Mouse (Mus musculus) hindbrain, postnatal 0 days (tissue): Measurements from ENCODE around the gene Gm20538. TPM values are rescaled to one million over a fixed set of nuclear protein-coding genes. Genes with fewer than 3 reads are reported as not detected.

Source experiments
- ATAC-seq: fragments of 200-750 bp; cut with Nextera tagmentation; 2 replicates; pipeline ENCODE4 v1.8.0; 2017; ENCODE audit warnings: mild to moderate bottlenecking, moderate TSS enrichment, moderate library complexity
- DNase-seq: peaks from one replicate; pipeline ENCODE4 v3.0.0-alpha.2; 2015; ENCODE audit warnings: low spot score
- H3K27ac ChIP-seq: fragments of 300-500 bp; sonication (generic); 2 replicates; pipeline ENCODE4 v1.5.1; 2014; ENCODE audit warnings: mild to moderate bottlenecking
- H3K27me3 ChIP-seq: fragments of 300-500 bp; sonication (generic); 2 replicates; pipeline ENCODE4 v1.6.1; 2014; ENCODE audit warnings: low read length, mixed read lengths; ENCODE audit not compliant: insufficient read depth
- H3K36me3 ChIP-seq: fragments of 300-500 bp; sonication (generic); 2 replicates; pipeline ENCODE4 v1.6.1; 2014; ENCODE audit warnings: low read length, mixed read lengths; ENCODE audit not compliant: insufficient read depth
- H3K4me1 ChIP-seq: fragments of 300-500 bp; sonication (generic); 2 replicates; pipeline ENCODE4 v1.6.1; 2014; ENCODE audit warnings: antibody characterized with exemption, low read length, mixed read lengths; ENCODE audit not compliant: insufficient read depth
- H3K4me2 ChIP-seq: fragments of 300-500 bp; sonication (generic); 2 replicates; pipeline ENCODE4 v1.6.1; 2014; ENCODE audit warnings: low read depth, mild to moderate bottlenecking, low read length, moderate library complexity, mixed read lengths
- H3K4me3 ChIP-seq: fragments of 300-500 bp; sonication (generic); 2 replicates; pipeline ENCODE4 v1.5.1; 2014; ENCODE audit warnings: low read length
- H3K9ac ChIP-seq: fragments of 300-500 bp; sonication (generic); replicated peaks from 2 replicates; pipeline ENCODE4 v1.6.1; 2014; ENCODE audit warnings: mild to moderate bottlenecking, low read length, moderate library complexity, mixed read lengths
- H3K9me3 ChIP-seq: fragments of 300-500 bp; sonication (generic); 2 replicates; pipeline ENCODE4 v1.6.1; 2016; ENCODE audit warnings: low read length, mixed read lengths
- CTCF ChIP-seq: IDR thresholded peaks from 2 replicates; pipeline ENCODE4 v1.5.1; 2016; ENCODE audit warnings: antibody characterized with exemption, control low read depth, low read depth
- WGBS: fragments of 180-500 bp; shearing (Covaris S2); extraction: QIAGEN DNeasy Blood & Tissue Kit; methylation state at CpG from one replicate; pipeline ENCODE4 v1.1.7; 2014; 5-methylcytosine and 5-hydroxymethylcytosine counted together
- polyA plus RNA-seq: library from polyadenylated mRNA; unstranded; fragments of >200 nt; fragmentation: Nextera tagmentation; extraction: Ambion mirVana; gene quantifications from 2 replicates; pipeline ENCODE4 v1.2.1, GENCODE M21; 2015
- total RNA-seq: library from RNA; depleted of rRNA; stranded (reverse); fragments of >200 nt; gene quantifications from 2 replicates; pipeline ENCODE4 v1.2.3, GENCODE M21; 2014

The Gm20538 gene
- total and polyA plus RNA-seq, 2 experiments from 2014 or later: not detected

- H3K9me3 ChIP-seq: no peaks in the 10 kb centered on the region
- H3K27me3 ChIP-seq: peaks cover 70% of the 10 kb centered on the region
- peak; percentile 71 for DNase-seq
- WGBS: 2% methylated on average over 66 of the region's 66 CpGs
- peak overlapping the region; percentile 45 for H3K4me3 ChIP-seq
- H3K36me3 ChIP-seq: no peaks in the 10 kb centered on the region
- peak overlapping the region; percentile 2 for H3K9ac ChIP-seq
- ATAC-seq: peak; percentile 51; the same call in 1 of the 2 replicates
- H3K4me1 ChIP-seq: peaks cover 4% of the 10 kb centered on the region
- peak overlapping the region; percentile 76 for H3K4me2 ChIP-seq
- H3K27ac ChIP-seq: no peak overlapping the region
- peak; percentile 37 for TF ChIP-seq CTCF
These were observed 41.0 kb downstream of the Gm20538 start for GRCm38 (mm10) chr19:44511451-44512231.

- Histone ChIP-seq H3K4me1 (peaks cover 4% of the 10 kb centered on the region), H3K36me3 (no peaks in the 10 kb centered on the region), H3K4me2 (peak overlapping the region; percentile 76), H3K9me3 (no peaks in the 10 kb centered on the region), H3K27me3 (peaks cover 68% of the 10 kb centered on the region), H3K27ac (no peak overlapping the region), H3K4me3 (peak overlapping the region; percentile 45; the same call in 1 of the 2 replicates), H3K9ac (no peak overlapping the region)
- no peak for ATAC-seq
- DNase-seq: no peak
- TF ChIP-seq CTCF: no peak
- 6% methylated on average over 12 of the region's 12 CpGs for WGBS
These were observed 42.0 kb downstream of the Gm20538 start for GRCm38 (mm10) chr19:44510534-44511175.

- Histone ChIP-seq H3K9me3 (no peaks in the 10 kb centered on the region), H3K4me1 (no peaks in the 10 kb centered on the region), H3K4me3 (no peak overlapping the region), H3K9ac (no peak overlapping the region), H3K27ac (no peak overlapping the region), H3K4me2 (no peak overlapping the region), H3K27me3 (peaks cover 28% of the 10 kb centered on the region), H3K36me3 (no peaks in the 10 kb centered on the region)
- no peak for TF ChIP-seq CTCF
- DNase-seq: no peak
- 70% methylated on average over 4 of the region's 4 CpGs for WGBS
- ATAC-seq: no peak
These were observed 49.9 kb downstream of the Gm20538 start for GRCm38 (mm10) chr19:44502741-44503140.

GRCm38 (mm10) chr19:44501925-44502324 is 50.7 kb downstream of the Gm20538 start:
- no peak overlapping the region for H3K4me3 ChIP-seq
- whole genome bisulfite sequencing: 86% methylated on average over 6 of the region's 6 CpGs
- DNase-seq: no peak

GRCm38 (mm10) chr19:44500240-44500639 is 52.4 kb downstream of the Gm20538 start:
- TF ChIP-seq CTCF: no peak
- Histone ChIP-seq H3K9me3 (no peaks in the 10 kb centered on the region), H3K4me2 (no peak overlapping the region), H3K4me1 (no peaks in the 10 kb centered on the region), H3K36me3 (no peaks in the 10 kb centered on the region), H3K4me3 (no peak overlapping the region), H3K27ac (no peak overlapping the region), H3K9ac (no peak overlapping the region), H3K27me3 (peaks cover 31% of the 10 kb centered on the region)
- ATAC-seq: no peak
- DNase-seq: no peak
- WGBS: 54% methylated on average over 5 of the region's 5 CpGs

More at GRCm38 (mm10) chr19:44501925-44502324, 50.7 kb downstream of the Gm20538 start:
- ATAC-seq: no peak
- Histone ChIP-seq H3K4me1 (no peaks in the 10 kb centered on the region), H3K9ac (no peak overlapping the region), H3K36me3 (no peaks in the 10 kb centered on the region), H3K27ac (no peak overlapping the region), H3K4me2 (no peak overlapping the region), H3K9me3 (no peaks in the 10 kb centered on the region), H3K27me3 (peaks cover 24% of the 10 kb centered on the region)
- TF ChIP-seq CTCF: no peak

- 64% methylated on average over 6 of the region's 6 CpGs for WGBS
- Histone ChIP-seq H3K4me3 (no peak overlapping the region), H3K4me2 (no peak overlapping the region), H3K36me3 (no peaks in the 10 kb centered on the region), H3K4me1 (no peaks in the 10 kb centered on the region), H3K9ac (no peak overlapping the region), H3K9me3 (no peaks in the 10 kb centered on the region), H3K27me3 (peaks cover 41% of the 10 kb centered on the region), H3K27ac (no peak overlapping the region)
- no peak for TF ChIP-seq CTCF
- DNase-seq: no peak
- no peak for ATAC-seq
These were observed 53.7 kb downstream of the Gm20538 start for GRCm38 (mm10) chr19:44498936-44499335.
